Mouse (Mus musculus) yolk sac, embryonic 10.5 days (tissue): ENCODE measurements around the gene Ppil2.
A peak's percentile ranks its signal among the peaks of the same experiment; 100 is the strongest.

Experiments
- DNase-seq: peaks from one replicate; pipeline ENCODE4 v3.0.0-alpha.2; 2017; ENCODE audit warnings: low spot score

The Ppil2 gene

DNA sequence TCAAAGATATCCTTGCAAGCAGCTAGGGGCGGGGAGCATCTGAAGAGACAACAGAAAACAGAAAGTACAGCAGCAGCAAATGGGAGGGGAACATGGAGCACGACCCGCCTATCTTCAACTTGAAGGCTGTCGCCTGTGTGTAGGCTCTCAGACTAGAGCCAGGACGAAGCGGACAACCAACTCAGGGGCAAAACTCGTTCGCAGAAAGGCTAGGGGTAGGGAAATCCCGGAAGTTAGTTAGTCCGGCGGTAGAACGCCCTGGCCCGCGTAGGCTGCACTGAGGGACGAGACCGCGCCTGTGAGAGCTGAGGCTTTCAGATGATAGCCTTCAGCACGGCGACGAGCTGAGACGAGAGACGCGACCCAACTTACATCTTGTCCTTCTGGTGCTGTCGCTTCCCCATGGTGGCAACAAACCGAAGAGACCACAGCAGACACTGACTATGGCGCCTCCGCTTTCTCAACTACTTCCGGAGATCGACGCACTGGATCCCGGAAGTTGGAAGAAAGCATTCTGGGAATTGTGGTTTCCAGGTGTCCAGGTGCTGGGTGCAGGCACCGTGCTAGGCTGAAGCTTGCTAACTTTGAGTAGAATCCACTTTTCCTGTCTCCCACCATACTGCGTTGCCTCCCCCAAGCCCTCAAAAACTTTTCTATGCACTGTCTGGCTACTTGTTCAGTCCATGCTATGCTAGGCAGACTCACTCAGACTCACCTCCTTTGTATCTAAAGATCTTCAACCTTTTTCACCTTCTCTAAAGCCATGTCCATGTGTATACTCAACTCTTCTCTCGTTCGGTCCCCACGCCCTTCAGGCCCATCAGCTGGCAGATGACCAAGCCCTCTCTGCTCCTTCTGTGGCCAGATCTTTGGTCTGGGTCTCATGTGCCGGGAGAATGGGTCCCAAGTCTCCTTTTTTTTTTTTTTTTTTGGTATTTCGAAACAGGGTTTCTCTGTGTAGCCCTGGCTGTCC is at the start of gene Ppil2:
Gene Ppil2 (minus strand): TSS at position 487 of the 973 bp plus-strand sequence.
- peak; percentile 85 for DNase-seq

DNA sequence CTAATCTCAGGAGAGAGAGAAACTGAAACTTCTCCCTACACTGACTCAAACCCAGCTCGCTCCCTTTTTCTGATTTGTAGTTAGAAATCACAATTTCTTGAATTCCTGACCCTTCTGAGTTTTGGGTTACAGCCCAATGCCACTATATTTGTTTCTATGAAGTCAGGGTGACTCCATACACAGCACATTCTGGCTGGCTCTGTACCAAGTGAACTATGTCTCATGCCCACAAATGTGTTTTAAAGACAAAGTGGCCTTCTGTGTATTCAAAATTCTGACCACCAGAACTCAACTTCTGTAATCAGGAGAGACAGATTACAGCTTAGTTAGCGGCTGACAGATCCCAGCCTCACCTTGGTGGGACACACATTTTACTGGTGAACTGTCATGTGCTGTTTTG is 43.3 kb upstream of the Ppil2 start:
- no peak for DNase-seq

DNA sequence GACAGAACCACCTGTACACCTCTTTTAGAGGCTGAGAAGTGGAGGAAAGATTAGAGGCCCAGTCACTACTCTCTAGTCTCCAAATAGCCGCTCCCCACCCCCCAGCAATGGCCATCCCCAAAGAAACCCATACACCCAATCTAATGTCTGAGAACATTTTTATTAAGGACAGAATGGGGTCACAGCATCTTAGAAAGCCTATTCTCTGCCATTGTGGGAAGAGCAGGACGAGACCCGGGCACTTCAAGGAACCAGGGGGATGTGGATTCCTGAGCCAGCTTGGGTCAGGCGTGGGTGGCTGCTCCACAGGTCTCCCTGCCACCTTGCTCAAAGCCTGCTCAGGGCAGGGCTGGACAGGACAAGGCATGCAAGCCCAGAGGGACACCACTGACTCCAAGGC is 40.8 kb upstream of the Ppil2 start:
- no peak for DNase-seq

DNA sequence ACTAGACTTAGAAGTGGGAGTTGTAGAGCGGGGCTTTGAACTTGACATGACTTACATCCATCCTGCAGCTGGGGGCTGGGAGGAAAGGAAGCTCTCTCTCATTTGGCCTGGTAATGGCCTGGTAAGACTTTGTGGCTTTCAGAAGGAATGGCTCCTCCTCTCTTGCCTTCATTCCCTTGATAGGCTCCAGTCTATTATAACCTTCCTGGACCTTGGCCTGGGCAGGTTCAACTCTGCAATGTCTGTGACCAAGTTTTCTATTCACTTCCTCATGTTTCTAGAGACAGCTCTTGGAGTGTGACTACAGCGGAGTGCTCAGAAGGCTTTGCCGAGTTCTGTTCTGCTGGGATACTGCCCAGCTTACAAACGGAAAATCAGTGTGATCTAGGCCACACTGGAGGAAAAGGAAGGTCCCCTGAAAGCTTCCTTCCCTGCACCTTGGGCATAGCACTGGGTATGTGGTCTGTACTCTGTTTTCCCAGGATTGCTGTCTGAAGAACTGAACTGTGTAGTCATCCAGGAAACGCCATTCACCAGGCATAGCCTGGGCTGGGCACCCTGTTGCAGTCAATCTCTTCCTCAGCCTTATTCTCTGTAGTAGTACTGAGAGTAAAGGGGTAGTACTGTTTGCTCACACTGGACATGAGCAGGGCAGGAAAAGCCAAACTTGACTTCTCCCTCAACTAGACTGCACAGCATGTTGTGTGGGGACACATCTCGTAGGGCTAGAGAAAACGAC is 39.6 kb upstream of the Ppil2 start:
- DNase-seq = peak; percentile 30

DNA sequence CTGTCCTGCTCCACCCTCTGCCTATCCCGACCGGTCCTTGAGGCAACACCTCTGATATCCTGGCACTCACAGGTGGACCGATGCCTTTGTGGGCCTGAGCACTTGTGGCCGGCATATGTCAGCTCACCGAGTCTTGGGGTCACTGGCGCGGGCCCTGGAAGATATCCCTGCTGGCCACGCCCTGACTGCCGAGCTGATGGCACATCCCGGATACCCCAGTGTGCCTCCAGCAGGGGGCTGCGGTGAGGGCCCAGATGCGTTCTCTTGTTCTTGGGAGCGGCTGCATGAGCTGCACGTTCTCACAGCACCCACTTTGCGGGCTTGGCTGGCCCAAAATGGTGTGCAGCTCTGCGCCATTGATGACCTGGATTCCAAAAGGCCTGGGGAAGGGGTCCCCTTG is 37.0 kb upstream of the Ppil2 start:
- peak; percentile 50 for DNase-seq

DNA sequence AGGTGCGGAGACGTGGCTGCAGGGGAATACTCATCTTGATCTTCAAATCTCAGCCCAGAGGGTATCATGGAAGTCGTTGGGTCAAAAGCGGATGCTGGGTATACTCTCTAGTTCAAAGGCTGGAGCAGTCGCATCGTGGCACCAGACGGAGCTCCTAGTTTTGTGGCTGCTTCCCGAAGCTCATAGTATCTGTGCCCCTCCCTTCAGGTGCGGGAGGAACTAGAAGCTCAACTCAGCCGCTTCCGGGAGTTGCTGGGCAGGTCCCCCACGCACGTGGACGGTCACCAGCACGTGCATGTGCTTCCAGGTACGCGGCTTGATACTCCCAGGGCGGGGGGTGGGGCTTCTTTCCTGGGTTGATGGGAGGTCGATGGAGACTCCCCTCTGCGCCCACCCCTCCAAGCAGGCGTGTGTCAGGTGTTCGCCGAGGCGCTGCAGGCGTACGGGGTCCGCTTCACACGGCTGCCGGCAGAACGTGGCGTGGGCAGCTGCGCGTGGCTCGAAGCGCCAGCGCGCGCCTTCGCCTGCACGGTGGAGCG is 36.4 kb upstream of the Ppil2 start:
- DNase-seq = peak; percentile 20

DNA sequence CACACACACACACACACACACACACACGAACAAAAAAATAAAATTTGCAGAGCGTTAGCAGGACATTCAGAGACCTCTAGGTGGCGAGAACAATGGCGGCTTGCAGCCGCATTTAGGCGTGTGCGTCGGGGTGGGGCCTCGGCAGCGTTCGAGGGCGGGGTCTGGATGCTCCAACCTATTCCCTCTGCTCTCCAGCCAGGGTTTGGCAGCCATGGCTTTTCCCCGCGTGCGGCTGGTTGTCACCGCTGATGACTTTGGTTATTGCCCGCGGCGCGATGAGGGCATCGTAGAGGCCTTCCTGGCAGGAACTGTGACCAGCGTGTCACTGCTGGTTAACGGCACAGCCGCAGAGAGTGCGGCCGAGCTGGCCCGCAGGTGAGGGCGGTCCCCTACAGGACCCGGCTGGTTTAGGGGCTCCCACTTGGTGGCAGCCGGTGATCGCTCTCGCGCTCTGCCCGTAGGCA is 35.7 kb upstream of the Ppil2 start, which contains the start of gene Ccdc116:
Gene Ccdc116 (minus strand): TSS at position 458 of the 464 bp plus-strand sequence.
- peak; percentile 81 for DNase-seq

DNA sequence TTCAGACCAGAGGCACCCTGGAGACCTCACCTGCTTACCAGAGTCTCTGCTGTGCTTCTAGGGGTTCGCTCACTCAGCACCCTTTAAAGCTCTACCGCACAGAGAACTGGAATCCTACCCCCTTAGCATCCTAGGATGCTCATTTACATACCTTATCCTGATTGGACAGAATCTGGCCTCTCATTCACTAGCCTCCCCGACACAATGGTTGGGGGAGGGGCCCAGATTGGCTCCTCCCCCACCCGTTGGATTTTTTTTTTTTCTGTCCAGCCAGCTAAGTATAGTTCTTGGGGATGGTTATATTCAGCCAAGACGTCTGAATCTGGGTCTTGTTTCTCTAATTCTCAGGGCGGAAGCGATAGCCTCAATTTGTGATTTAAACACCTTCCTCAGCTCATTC is 33.3 kb upstream of the Ppil2 start, which contains the start of gene Ydjc:
Gene Ydjc (plus strand): TSS at position 283 of the 400 bp plus-strand sequence.
- DNase-seq = no peak

DNA sequence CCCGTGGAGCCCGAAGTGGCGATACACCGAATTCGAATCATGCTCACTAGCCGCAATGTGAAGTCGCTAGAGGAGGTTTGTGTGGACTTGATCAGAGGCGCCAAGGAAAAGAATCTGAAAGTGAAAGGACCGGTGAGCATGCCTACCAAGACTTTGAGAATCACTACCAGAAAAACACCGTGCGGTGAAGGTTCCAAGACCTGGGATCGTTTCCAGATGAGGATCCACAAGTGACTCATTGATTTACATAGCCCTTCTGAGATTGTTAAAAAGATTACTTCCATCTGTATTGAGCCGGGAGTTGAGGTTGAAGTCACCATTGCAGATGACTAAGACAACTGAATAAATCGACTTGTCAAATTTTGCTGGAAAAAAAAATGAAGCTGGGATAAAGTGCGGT is 26.3 kb upstream of the Ppil2 start:
- no peak for DNase-seq

DNA sequence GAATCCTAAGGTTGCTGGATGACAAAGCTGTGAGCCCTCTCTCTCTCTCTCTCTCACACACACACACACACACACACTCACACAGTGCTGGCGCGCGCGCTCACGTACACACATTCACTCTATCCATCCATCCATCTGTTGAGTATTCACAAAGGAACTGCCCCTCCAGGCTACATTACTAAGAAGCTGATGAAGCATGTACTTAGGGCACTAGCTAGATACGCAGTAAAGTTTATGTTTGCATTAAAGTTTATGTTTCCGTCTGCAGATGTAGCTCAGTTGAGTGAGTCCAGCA is 21.8 kb upstream of the Ppil2 start:
- DNase-seq = no peak

DNA sequence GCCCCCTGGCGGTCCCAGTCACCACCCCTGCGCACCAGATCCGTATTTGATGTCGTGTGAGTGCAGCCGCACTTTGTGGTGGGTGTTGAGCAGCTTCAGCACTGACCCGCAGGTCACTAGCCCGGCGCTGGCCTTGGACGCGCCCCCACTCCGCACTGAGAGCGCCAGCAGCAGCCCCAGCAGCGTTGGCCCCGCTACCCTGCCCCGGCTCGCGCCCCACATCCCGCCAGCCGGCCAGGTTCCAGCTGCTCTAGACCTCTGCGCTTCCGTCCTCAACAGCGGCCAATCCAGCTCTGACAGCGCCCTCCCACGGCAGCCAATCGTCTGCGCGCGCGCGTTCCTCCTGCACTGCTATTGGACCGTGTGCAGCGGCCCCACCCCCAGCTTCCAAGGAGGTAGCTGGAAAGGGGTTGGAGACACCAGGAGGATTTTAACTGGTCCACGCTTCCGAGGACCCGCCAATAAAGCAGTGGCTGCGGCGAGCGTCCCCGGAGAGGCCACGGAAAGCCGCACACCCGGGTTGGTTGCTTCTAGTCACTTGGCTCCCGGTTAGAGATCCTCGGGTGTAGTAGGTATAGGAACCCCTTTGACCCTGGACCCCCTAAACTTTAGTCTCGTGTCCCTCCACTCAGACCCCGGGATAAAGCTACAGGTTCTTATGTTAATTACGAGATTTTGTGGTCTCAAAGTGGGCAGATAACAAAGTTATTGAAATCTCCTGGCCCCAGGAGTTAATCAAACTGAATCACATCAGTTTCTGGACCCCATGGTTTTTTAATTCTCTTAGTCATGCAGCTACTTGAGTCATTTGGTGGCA is 21.2 kb upstream of the Ppil2 start, which contains the start of gene Sdf2l1:
Gene Sdf2l1 (minus strand): TSS at position 295 of the 817 bp plus-strand sequence.
- peak; percentile 97 for DNase-seq

DNA sequence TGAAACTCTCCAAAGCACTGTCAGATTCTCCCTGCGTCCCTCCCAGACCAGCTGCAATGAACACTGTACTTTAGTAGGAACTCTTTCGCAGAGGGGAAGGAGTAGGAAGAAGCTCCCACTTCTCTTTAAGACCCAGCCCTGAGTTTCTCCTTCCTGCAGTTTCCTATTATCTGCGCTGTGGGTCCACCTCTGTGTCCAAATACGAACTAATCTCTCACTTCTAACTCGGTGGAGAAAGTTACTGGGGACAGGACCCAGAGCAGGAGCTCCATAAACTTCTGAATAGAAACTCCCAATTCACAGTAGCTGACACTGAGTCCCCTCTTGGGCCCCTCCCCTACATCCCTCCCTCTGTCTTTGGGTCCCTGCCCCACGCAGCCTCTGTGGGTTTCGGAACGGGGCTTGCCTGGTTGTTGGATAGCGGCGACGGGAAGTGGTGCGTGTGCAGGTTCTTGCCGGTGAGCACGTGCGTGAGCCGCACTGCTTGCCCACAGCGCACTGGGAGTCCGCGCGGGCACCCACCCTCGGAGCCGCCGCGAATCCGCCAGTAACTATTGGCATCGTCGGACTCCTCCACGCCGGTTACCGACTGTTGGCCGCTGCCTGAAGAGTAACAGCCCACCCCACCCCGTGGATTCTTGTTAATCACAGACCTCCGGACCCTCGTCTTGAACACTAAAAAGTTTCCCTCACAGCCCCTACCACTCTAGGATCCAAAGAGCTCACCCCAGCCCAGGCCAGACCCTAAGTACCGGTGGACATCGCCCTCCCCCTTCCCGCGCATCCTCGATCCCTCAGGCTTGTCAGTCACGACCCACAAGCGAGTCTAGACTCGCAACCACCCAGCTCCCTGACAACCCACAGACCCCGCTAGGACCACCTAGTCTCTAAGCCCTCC is 20.4 kb upstream of the Ppil2 start:
- no peak for DNase-seq

DNA sequence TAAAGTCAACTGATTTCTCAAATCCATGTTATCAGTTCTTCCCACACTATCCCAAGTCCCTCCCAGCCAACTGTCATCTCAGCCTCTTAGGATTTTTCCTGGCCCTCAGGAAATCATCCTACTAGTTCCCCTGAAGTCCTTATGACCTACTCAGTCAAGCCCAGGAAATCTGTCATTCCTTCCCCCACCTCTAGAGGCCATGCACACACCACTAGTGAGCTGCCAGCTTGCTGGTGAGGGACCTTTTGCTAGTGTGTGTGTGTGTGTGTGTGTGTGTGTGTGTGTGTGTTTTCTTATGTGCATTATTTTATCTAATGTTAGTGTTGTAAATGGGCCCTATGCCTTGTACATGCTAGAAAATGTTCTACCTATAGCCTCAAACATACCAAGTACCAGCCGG is 16.2 kb upstream of the Ppil2 start:
- DNase-seq = peak; percentile 29

DNA sequence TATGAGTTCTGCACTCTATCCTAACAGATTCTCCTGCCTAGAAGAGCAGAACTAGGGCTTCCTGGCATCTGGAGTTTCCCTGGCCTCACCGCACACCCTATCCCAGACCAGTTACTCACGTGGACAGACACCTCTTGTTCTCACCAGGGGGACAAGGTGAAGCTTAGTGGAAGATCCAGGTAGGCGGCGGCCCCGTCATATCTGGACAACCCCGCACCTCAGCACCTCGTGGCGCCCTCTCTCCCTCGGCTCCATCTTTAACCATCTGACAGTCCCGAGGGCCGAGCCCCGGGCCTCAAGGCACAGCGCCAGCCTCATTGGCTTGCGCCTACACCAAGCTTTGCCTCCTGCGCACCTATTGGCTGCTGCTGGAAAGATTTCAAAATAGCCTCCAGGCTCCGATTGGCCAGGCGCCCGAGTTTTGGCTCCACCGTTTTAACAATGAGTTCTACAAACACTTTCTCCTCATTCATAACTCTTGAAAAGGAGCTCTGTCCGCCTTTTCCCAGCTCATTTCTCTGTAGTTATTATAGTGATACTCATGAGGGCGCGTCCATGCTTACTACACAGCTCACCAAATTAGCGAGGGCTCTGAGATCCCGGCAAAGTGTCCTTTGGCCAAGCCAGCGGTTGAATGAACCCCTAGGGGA is 13.9 kb upstream of the Ppil2 start, which contains the start of gene 2610318N02Rik:
Gene 2610318N02Rik (minus strand): TSS at position 297 of the 650 bp plus-strand sequence.
- DNase-seq = peak; percentile 88

DNA sequence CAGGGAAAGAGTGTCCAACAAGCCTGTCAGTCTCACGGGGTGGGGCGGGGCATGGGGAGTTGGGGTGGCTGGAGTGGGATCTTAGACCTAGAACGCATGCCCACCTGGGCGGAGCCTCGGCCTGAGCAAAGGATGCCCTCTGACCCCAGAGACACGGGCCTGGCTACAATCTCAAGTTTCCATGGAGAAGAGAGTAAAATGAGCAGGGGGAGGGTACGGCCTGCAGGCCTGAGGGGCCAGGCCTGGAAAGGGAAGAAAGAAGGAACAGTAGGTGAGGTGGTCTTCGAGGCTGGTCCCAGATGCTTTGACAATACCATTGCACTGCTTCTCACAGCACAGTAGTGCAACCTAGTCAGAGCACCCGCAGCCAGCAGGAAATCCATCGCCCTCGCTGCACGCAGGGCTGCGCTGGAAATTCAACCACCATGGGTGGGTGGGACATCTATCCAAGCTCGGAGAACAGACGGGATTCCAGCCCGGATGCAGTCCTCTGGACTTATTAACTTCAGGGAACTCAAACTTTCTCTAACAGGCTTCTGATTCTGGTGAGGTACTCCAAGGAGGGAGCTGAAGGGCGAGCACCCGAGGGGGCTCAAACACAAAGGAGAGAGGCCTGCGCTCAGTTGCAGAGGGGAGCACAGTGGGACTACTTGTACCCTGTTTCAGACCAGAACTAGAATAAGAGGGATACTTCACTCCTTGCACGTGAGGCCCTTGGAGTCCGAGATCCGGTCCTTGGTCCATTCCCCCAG is 13.2 kb upstream of the Ppil2 start:
- peak; percentile 85 for DNase-seq

DNA sequence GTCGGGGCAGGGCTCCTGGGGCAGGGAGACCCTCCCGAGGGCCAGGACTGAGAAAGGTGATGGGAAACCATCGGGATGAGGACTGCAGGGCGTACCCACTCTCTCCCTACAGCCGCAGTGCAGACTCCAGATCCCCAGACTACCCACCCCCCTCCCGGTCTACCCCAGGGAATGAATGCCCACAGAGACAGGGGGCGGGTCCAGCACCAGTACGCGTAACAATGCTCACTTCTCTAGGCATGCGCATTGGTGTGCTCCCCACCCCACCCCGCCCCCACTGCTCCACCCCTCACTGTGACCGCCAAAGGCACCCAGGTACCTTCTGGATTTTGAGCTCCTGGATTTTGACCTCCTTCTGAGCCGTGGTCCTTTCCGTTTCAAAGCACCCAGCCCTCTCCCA is 10.5 kb upstream of the Ppil2 start:
- no peak for DNase-seq

DNA sequence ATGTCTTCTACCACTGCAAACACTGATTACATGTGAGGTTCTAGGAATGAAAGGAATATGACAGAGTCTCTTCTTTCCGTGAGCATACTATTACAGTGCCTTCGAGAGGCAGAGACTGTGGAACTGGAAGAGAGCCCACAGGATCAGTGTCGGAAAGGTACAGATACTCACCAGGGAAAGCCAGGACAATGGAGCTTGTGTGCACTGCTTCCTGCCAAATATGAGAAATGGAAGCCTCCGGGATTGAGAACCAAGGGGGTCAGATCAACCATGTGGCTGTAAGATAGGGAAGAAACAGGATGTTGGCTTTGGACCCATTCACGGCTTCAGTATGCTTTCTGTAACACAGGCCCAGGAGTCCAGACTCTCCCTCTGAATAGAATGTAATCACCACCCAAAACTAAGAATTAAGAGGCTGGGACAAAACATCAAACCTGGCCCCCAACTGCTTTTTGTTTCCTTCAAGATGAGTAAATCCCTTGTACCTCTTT is 6.3 kb upstream of the Ppil2 start:
- no peak for DNase-seq

DNA sequence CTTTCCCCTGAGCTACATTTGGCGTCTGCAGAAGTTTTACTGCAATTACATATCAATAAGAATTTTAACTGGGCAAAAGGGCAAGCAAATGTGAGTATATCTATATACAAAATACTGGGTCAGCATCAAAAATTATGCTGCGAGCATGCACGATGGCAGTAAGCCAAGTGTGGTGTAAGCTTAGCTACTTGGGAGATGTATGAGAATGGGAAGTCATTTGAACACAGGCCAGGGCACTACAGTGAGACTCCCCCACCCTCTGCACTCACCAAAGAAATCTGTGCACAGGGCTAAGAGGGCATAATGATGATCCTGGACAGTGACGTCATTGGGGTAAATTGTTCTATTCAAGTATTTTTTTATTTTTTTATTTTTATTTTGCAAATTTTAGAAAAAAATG is 6.5 kb downstream of the Ppil2 start:
- DNase-seq = no peak

DNA sequence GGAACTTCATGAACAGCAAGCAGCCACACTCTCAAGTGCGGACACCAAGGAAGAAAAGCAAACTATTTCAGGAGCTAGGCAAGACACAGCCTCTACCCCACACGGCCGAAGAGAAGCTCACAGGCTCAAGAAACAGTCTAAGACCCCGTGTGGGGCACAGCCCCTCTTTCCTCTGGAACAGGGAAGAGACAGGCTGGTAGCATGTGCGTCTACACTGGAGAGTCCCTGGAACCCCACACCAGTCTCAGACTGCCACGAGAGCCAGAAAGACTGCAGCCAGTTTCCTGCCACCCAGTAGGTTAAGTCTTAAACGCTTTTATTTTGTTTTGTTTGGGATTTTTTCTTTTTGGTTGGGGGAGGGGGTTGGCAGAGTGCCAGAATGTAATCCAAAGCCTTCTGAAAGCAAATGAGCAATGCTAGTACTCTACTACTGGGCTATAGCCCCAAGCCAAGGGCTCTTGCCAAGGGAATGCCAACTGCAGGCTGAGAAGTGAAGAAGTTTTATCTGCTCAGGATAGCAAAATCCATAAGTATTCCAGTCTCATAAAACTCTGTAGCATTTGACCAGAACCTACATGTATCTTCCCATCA is 8.3 kb downstream of the Ppil2 start:
- DNase-seq = no peak
